Mouse (Mus musculus) forebrain, embryonic 12.5 days (tissue): ENCODE measurements at regions not wholly inside any gene's neighbourhood (a gene's known extent, or its start where the extent isn't known, plus 50 kb on each side); places are given as distances from the start of the nearest gene placed in this dataset.
A peak's percentile ranks its signal among the peaks of the same experiment; 100 is the strongest.

Experiments used
- ATAC-seq: fragments of 200-750 bp; cut with Nextera tagmentation; 2 replicates; pipeline ENCODE4 v1.8.0; 2017; ENCODE audit warnings: moderate TSS enrichment; ENCODE audit not compliant: low FRiP score
- H3K27ac ChIP-seq: fragments of 300-500 bp; sonication (generic); 2 replicates; pipeline ENCODE4 v1.5.1; 2016; ENCODE audit warnings: mild to moderate bottlenecking
- H3K27me3 ChIP-seq: fragments of 300-500 bp; sonication (generic); 2 replicates; pipeline ENCODE4 v1.6.1; 2016; ENCODE audit warnings: mild to moderate bottlenecking
- H3K36me3 ChIP-seq: fragments of 300-500 bp; sonication (generic); replicated peaks from 2 replicates; pipeline ENCODE4 v1.6.1; 2016; ENCODE audit warnings: mild to moderate bottlenecking
- H3K4me1 ChIP-seq: fragments of 300-500 bp; sonication (generic); 2 replicates; pipeline ENCODE4 v1.6.1; 2016
- H3K4me2 ChIP-seq: fragments of 300-500 bp; sonication (generic); 2 replicates; pipeline ENCODE4 v1.6.1; 2016; ENCODE audit warnings: mild to moderate bottlenecking, moderate library complexity
- H3K4me3 ChIP-seq: fragments of 300-500 bp; sonication (generic); replicated peaks from 2 replicates; pipeline ENCODE4 v1.5.1; 2016; ENCODE audit warnings: mild to moderate bottlenecking
- H3K9ac ChIP-seq: fragments of 300-500 bp; sonication (generic); 2 replicates; pipeline ENCODE4 v1.6.1; 2016; ENCODE audit warnings: mild to moderate bottlenecking
- H3K9me3 ChIP-seq: fragments of 300-500 bp; sonication (generic); 2 replicates; pipeline ENCODE4 v1.6.1; 2016
- WGBS: fragments of 180-500 bp; shearing (Covaris S2); methylation state at CpG from one replicate; pipeline ENCODE4 v1.1.7; 2016; 5-methylcytosine and 5-hydroxymethylcytosine counted together

DNA sequence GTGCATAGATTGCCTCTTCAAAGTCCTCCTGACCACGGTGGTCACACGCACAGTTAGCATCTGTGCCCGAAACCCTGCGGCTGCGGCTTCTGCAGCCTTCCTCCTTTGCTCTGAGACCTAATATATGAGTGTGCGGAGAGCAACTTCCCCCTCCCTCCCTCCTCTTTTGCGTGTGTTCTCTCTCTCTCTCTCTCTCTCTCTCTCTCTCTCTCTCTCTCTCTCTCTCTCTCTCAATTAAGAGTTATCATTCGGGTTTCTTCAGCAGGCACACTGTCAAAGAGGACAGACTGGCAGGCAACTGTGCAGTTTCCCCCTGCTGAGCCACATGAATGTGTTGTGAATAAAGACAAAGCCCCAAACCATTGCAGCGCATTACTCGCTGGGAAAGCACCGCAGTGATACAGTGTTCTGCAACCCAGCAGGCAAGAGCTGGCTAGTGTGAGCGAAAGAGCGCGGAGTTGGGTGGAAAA, 900.8 kb downstream of the Mat2b start:
- Histone ChIP-seq H3K9me3 (no peaks in the 10 kb centered on the region), H3K36me3 (no peaks in the 10 kb centered on the region), H3K27me3 (peaks cover 12% of the 10 kb centered on the region), H3K4me1 (peaks cover 12% of the 10 kb centered on the region), H3K9ac (peak overlapping the region; percentile 47), H3K27ac (no peak overlapping the region), H3K4me3 (peak overlapping the region; percentile 35), H3K4me2 (peak overlapping the region; percentile 60)
- WGBS = under 1% methylated on average over 14 of the region's 14 CpGs
- ATAC-seq = peak; percentile 91

DNA sequence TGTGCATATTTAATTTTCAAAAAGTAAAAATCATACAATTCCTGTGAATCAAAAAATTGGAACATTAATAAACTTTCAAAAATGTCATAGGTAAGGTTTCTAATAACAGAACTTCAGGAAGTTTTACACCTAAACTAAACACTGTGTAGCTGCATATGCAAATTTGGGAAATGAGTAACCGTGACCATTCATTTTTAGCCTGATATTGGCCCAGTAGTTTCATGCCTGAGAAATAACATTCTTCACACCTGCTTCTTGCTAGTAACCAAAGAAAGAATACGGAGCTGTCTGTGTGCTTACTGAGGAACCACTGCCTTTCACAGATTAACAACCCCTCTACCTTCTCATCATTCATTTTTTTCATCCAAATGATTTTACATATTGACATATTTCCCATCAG, 902.9 kb downstream of the Mat2b start:
- H3K4me3 ChIP-seq = no peak overlapping the region
- no peaks in the 10 kb centered on the region for H3K9me3 ChIP-seq
- no peak overlapping the region for H3K27ac ChIP-seq
- no peak overlapping the region for H3K4me2 ChIP-seq
- ATAC-seq = no peak
- WGBS = 84% methylated on average over 2 of the region's 2 CpGs
- no peak overlapping the region for H3K9ac ChIP-seq
- H3K27me3 ChIP-seq = peaks cover 8% of the 10 kb centered on the region
- peaks cover 12% of the 10 kb centered on the region for H3K4me1 ChIP-seq
- H3K36me3 ChIP-seq = no peaks in the 10 kb centered on the region
